Mouse (Mus musculus) limb, embryonic 13.5 days (tissue): ENCODE data around the gene Ifnk. TPM values are rescaled to one million over a fixed set of nuclear protein-coding genes. Genes with fewer than 3 reads are reported as not detected.

Experiments
- polyA plus RNA-seq: library from polyadenylated mRNA; unstranded; fragments of >200 nt; fragmentation: Nextera tagmentation; extraction: Ambion mirVana; gene quantifications from 2 replicates; pipeline ENCODE4 v1.2.1, GENCODE M21; 2015

The Ifnk gene
- polyA plus RNA-seq, 1 experiment from 2014 or later, result 0.31 TPM

Other genes starting within 250 kb of the Ifnk start
- 13.3 and 13.5 TPM in 2 replicates for gene Mob3b, start 5.4 kb downstream of the Ifnk start, polyA plus RNA-seq
- gene C9orf72, start 74.1 kb downstream of the Ifnk start, polyA plus RNA-seq, result 11.1 and 13.2 TPM in 2 replicates